Mouse (Mus musculus) macrophage (primary cell): ENCODE measurements around the gene Cd47. TPM values are rescaled to one million over a fixed set of nuclear protein-coding genes. Genes with fewer than 3 reads are reported as not detected.

Source experiments
- H3K27ac ChIP-seq: fragments of 350-480 bp; formaldehyde crosslinking; 2 replicates; pipeline ENCODE4 v1.9.0; 2021
- H3K36me3 ChIP-seq: fragments of 350-480 bp; formaldehyde crosslinking; 2 replicates; pipeline ENCODE4 v1.9.0; 2021; ENCODE audit errors: inconsistent target
- H3K4me3 ChIP-seq: fragments of 350-480 bp; formaldehyde crosslinking; 2 replicates; pipeline ENCODE4 v1.9.0; 2021; ENCODE audit errors: inconsistent target
- H3K79me2 ChIP-seq: fragments of 350-480 bp; formaldehyde crosslinking; 2 replicates; pipeline ENCODE4 v1.9.0; 2021; ENCODE audit errors: inconsistent target
- WGBS: methylation state at CpG from one replicate; pipeline ENCODE4 v1.1.7; 2026; ENCODE audit warnings: inconsistent platforms; ENCODE audit not compliant: missing documents; 5-methylcytosine and 5-hydroxymethylcytosine counted together
- polyA plus RNA-seq: library from polyadenylated mRNA; stranded (reverse); fragments of 250-400 nt; gene quantifications from 3 replicates; pipeline ENCODE4 v1.2.4, GENCODE M21; 2018; ENCODE audit warnings: inconsistent platforms
- total RNA-seq, 78 experiments: library from RNA; depleted of rRNA; stranded (reverse); fragments of 250-400 nt; gene quantifications; 1 replicate in 9 of 78; 2 replicates in 24 of 78; 3 replicates in 43 of 78; 4 replicates in 2 of 78; pipeline ENCODE4 v1.2.4; 2018; ENCODE audit warnings: inconsistent platforms in 56 of 78

Gene Cd47
- 100 to 1,000 TPM in 25 of 26 experiments, 10 to 100 TPM in 1; 99.8 to 292 (median 199) TPM for total RNA-seq (2018; cell fraction: chromatin; rRNA removed)
- 100 to 1,000 TPM; 255 to 660 (median 372) TPM for total RNA-seq (2018; cell fraction: cytosol; rRNA removed)
- total RNA-seq (2018; cell fraction: nucleus; rRNA removed), result 100 to 1,000 TPM; 189 to 618 (median 367) TPM
- 220 to 294 TPM (median 226 TPM) in 3 replicates for polyA plus RNA-seq

GRCm38 (mm10) chr16:49799597-49800561 lies at the start of gene Cd47:
Cd47 (plus strand) TSS chr16:49800533.
- no peaks in the 10 kb centered on the region for H3K79me2 ChIP-seq
- H3K27ac ChIP-seq, result no peak within 1 kb of the TSS
- no peaks in the 10 kb centered on the region for H3K36me3 ChIP-seq
- no peak within 1 kb of the TSS for H3K4me3 ChIP-seq
- 62% methylated on average over 10 of the region's 10 CpGs for WGBS

GRCm38 (mm10) chr16:49752906-49753305 lies 47.4 kb upstream of the Cd47 start:
- Histone ChIP-seq H3K27ac (no peak overlapping the region), H3K79me2 (no peaks in the 10 kb centered on the region)
- WGBS, result 61% methylated on average over 1 of the region's 1 CpGs

GRCm38 (mm10) chr16:49753318-49753717 lies 47.0 kb upstream of the Cd47 start:
- Histone ChIP-seq H3K36me3 (no peaks in the 10 kb centered on the region), H3K27ac (no peak overlapping the region), H3K79me2 (no peaks in the 10 kb centered on the region), H3K4me3 (no peak overlapping the region)
- WGBS, result 96% methylated on average over 3 of the region's 3 CpGs

More at GRCm38 (mm10) chr16:49752906-49753305, 47.4 kb upstream of the Cd47 start:
- Histone ChIP-seq H3K4me3 (no peak overlapping the region), H3K36me3 (no peaks in the 10 kb centered on the region)

- no peaks in the 10 kb centered on the region for H3K79me2 ChIP-seq
- H3K27ac ChIP-seq, result no peak overlapping the region
- no peak overlapping the region for H3K4me3 ChIP-seq
- no peaks in the 10 kb centered on the region for H3K36me3 ChIP-seq
- 95% methylated on average over 17 of the region's 17 CpGs for WGBS
These were observed 39.7 kb upstream of the Cd47 start for GRCm38 (mm10) chr16:49760517-49761203.

GRCm38 (mm10) chr16:49761981-49762380 lies 38.4 kb upstream of the Cd47 start:
- 25% methylated on average over 3 of the region's 5 CpGs for WGBS
- Histone ChIP-seq H3K27ac (no peak overlapping the region), H3K79me2 (no peaks in the 10 kb centered on the region), H3K4me3 (no peak overlapping the region), H3K36me3 (no peaks in the 10 kb centered on the region)

DNA sequence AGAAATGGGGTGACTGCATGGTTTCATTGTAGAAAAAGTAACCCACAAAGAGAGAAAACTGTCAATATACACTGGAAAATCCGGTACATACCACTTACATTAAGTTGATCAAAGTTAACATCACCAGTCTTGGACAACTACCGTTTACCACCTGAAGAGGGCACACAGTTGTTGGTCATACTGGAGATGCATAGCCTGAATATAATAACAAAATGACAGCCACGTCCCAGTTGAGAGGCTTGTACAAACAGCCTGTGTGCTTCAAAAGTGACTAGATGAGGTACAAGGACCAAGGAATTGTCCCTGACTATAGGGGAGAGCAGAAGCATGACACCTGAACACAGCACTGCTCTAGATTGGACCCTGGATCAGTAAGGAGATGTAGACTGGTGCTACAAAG lies 34.0 kb upstream of the Cd47 start:
- H3K36me3 ChIP-seq, result no peaks in the 10 kb centered on the region
- H3K4me3 ChIP-seq, result no peak overlapping the region
- no peak overlapping the region for H3K27ac ChIP-seq
- 13% methylated on average over 3 of the region's 3 CpGs for WGBS
- H3K79me2 ChIP-seq, result no peaks in the 10 kb centered on the region

DNA sequence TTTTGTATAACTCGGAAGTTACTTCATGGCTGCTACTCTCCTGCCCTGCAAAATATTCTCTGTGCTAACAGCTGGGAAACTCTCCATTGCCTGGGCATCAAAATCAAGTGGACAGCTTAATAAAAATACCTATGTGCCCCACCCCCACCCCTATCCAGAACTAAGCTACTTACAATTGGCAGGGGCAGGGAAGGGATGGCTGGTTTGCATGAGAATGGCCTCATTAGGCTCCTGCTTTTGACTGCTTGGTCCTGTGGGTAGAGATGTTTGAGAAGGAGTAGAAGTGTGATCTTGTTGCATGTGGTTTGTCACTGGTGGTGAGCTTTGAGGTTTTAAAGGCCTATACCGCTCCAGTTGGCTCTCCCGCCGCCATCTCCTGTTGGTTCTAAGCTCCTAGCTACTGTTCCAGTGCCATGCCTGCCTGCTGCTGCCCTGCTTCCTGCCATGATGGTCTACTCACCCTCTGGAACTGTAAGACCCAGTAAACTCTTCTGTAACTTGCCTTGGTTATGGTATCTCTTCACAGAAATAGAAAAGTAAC lies 31.8 kb upstream of the Cd47 start:
- Histone ChIP-seq H3K36me3 (no peaks in the 10 kb centered on the region), H3K4me3 (no peak overlapping the region), H3K79me2 (no peaks in the 10 kb centered on the region), H3K27ac (no peak overlapping the region)
- 96% methylated on average over 4 of the region's 4 CpGs for WGBS

- H3K79me2 ChIP-seq, result no peaks in the 10 kb centered on the region
- no peak overlapping the region for H3K4me3 ChIP-seq
- H3K36me3 ChIP-seq, result no peaks in the 10 kb centered on the region
- no peak overlapping the region for H3K27ac ChIP-seq
- 19% methylated on average over 2 of the region's 2 CpGs for WGBS
These were observed 30.5 kb upstream of the Cd47 start for GRCm38 (mm10) chr16:49769831-49770261.

- WGBS, result 44% methylated on average over 12 of the region's 12 CpGs
- Histone ChIP-seq H3K27ac (no peak overlapping the region), H3K79me2 (no peaks in the 10 kb centered on the region), H3K36me3 (no peaks in the 10 kb centered on the region), H3K4me3 (no peak overlapping the region)
These were observed 29.8 kb upstream of the Cd47 start for GRCm38 (mm10) chr16:49770320-49771189.

DNA sequence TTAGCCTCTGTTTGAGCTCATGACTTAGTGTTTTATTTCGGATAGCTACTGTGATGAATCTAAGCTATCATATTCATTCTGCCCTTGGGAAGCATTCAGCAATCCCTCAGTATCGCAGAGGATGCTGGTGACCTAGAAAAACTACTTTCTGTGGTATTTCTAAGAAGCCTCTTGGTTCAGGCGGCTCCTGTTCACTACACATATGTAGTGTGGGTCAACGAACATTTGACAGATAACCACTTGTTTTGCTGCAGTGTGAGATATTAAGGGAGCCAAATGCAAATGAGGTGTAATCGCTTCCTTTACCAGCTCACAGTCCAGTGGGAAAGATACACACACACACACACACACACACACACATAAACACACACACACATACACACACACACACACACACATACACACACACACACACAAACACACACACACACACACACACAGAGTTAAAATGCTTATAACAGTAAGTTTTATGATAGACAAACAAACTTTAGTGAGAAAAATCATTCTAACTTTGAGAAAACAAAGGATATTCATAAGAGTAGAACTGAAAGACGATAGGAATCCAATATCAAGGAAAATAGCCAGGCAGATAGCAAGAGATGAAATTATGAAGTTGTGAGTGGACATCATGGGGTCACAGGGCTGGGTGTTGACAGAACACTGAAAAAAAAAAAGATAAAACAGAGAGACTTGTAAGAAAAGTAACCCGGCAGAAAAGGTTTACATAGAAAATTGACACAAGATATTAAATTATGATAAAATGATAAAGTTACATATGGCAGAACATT lies 28.5 kb upstream of the Cd47 start:
- H3K79me2 ChIP-seq, result no peaks in the 10 kb centered on the region
- no peaks in the 10 kb centered on the region for H3K36me3 ChIP-seq
- no peak overlapping the region for H3K4me3 ChIP-seq
- no peak overlapping the region for H3K27ac ChIP-seq
- 80% methylated on average over 6 of the region's 7 CpGs for WGBS

- 85% methylated on average over 1 of the region's 1 CpGs for WGBS
- Histone ChIP-seq H3K36me3 (no peaks in the 10 kb centered on the region), H3K4me3 (no peak overlapping the region), H3K79me2 (no peaks in the 10 kb centered on the region), H3K27ac (no peak overlapping the region)
These were observed 27.8 kb upstream of the Cd47 start for GRCm38 (mm10) chr16:49772576-49772975.

- H3K79me2 ChIP-seq, result no peaks in the 10 kb centered on the region
- H3K27ac ChIP-seq, result no peak overlapping the region
- WGBS, result 58% methylated on average over 1 of the region's 1 CpGs
- no peaks in the 10 kb centered on the region for H3K36me3 ChIP-seq
- H3K4me3 ChIP-seq, result no peak overlapping the region
These were observed 27.3 kb upstream of the Cd47 start for GRCm38 (mm10) chr16:49773068-49773467.
